Mouse (Mus musculus) heart, embryonic 16.5 days (tissue): ENCODE data around the gene H2al1f. TPM values are rescaled to one million over a fixed set of nuclear protein-coding genes. Genes with fewer than 3 reads are reported as not detected.
"Not testable (repeated sequence)": the region's sequence is repeated elsewhere in the genome, so short reads cannot be mapped to it uniquely, and the experiment has no call there.

Source experiments
- ATAC-seq: fragments of 200-750 bp; cut with Nextera tagmentation; replicated peaks from 2 replicates; pipeline ENCODE4 v1.8.0; 2017; ENCODE audit warnings: moderate number of reproducible peaks; ENCODE audit not compliant: insufficient read depth, low FRiP score; ENCODE audit errors: extremely low read depth
- H3K27ac ChIP-seq: fragments of 300-500 bp; sonication (generic); 2 replicates; pipeline ENCODE4 v1.5.1; 2014; ENCODE audit warnings: mild to moderate bottlenecking, low read length, control low read depth, moderate library complexity
- H3K27me3 ChIP-seq: fragments of 300-500 bp; sonication (generic); 2 replicates; pipeline ENCODE4 v1.6.1; 2014; ENCODE audit warnings: low read length, mixed read lengths; ENCODE audit not compliant: control insufficient read depth, insufficient read depth
- H3K36me3 ChIP-seq: fragments of 300-500 bp; sonication (generic); 2 replicates; pipeline ENCODE4 v1.6.1; 2014; ENCODE audit not compliant: control insufficient read depth, insufficient read depth
- H3K4me1 ChIP-seq: fragments of 300-500 bp; sonication (generic); 2 replicates; pipeline ENCODE4 v1.6.1; 2014; ENCODE audit warnings: low read length, mixed read lengths; ENCODE audit not compliant: control insufficient read depth, insufficient read depth
- H3K4me2 ChIP-seq: fragments of 300-500 bp; sonication (generic); 2 replicates; pipeline ENCODE4 v1.6.1; 2014; ENCODE audit warnings: low read depth, mild to moderate bottlenecking, control low read depth, low read length
- H3K4me3 ChIP-seq: fragments of 300-500 bp; sonication (generic); 2 replicates; pipeline ENCODE4 v1.5.1; 2014; ENCODE audit warnings: mild to moderate bottlenecking, control low read depth, low read length
- H3K9ac ChIP-seq: fragments of 300-500 bp; sonication (generic); 2 replicates; pipeline ENCODE4 v1.6.1; 2014; ENCODE audit warnings: low read length, control low read depth
- H3K9me3 ChIP-seq: fragments of 300-500 bp; sonication (generic); replicated peaks from 2 replicates; pipeline ENCODE4 v1.6.1; 2016; ENCODE audit warnings: low read length; ENCODE audit not compliant: control insufficient read depth
- WGBS: fragments of 180-500 bp; shearing (Covaris S2); extraction: QIAGEN DNeasy Blood & Tissue Kit; methylation state at CpG from one replicate; pipeline ENCODE4 v1.1.7; 2014; 5-methylcytosine and 5-hydroxymethylcytosine counted together
- polyA plus RNA-seq: library from polyadenylated mRNA; unstranded; fragments of >200 nt; fragmentation: Nextera tagmentation; extraction: Ambion mirVana; gene quantifications from 2 replicates; pipeline ENCODE4 v1.2.1, GENCODE M21; 2015

The H2al1f gene
- polyA plus RNA-seq, 1 experiment from 2014 or later: not detected

- not testable (repeated sequence) for ATAC-seq, H3K27ac ChIP-seq, H3K4me2 ChIP-seq, H3K9me3 ChIP-seq, H3K27me3 ChIP-seq, H3K4me3 ChIP-seq, H3K4me1 ChIP-seq, H3K9ac ChIP-seq, H3K36me3 ChIP-seq
- WGBS: 94% methylated on average over 1 of the region's 3 CpGs
Measured at GRCm38 (mm10) chrX:11302132-11302531, 12.8 kb upstream of the H2al1f start, which contains the start of gene H2al1b. TSS of gene H2al1b (plus strand) at chrX:11302432.

- not testable (repeated sequence) for ATAC-seq, H3K9me3 ChIP-seq
- WGBS: 96% methylated on average over 2 of the region's 6 CpGs
Measured at GRCm38 (mm10) chrX:11305355-11305754, 9.6 kb upstream of the H2al1f start, which contains the start of gene H2al1c. TSS of gene H2al1c (plus strand) at chrX:11305655.

DNA sequence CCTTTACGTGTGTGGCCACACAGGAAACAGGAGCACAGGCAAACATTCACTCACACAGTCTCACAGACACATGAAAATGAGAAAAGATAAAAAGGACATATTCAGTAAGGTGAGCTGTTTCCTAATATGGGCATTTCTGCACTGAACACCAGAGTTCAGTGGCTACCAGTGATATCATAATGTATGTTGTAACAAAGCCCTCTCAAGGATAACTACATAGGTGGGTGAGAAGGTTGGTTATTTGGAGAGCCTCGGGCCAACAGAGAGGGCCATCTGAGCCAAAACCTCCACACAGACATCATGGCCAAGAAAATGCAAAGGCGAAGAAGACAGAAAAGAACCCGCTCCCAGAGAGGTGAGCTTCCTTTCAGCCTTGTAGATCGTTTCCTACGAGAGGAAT, 6.4 kb upstream of the H2al1f start, which contains the start of gene H2al1d:
Gene H2al1d, plus strand, starts transcription at position 301 of the 400 bp plus-strand sequence.
- not testable (repeated sequence) for H3K4me1 ChIP-seq, H3K27me3 ChIP-seq, H3K27ac ChIP-seq, H3K9ac ChIP-seq, H3K36me3 ChIP-seq, H3K9me3 ChIP-seq, H3K4me3 ChIP-seq, H3K4me2 ChIP-seq, ATAC-seq
- no CpG with 5 or more reads among the region's 6 CpGs for WGBS

More at GRCm38 (mm10) chrX:11305355-11305754, 9.6 kb upstream of the H2al1f start, which contains the start of gene H2al1c:
- H3K4me2 ChIP-seq, H3K27me3 ChIP-seq, H3K4me1 ChIP-seq, H3K4me3 ChIP-seq, H3K27ac ChIP-seq, H3K9ac ChIP-seq, H3K36me3 ChIP-seq: not testable (repeated sequence)

DNA sequence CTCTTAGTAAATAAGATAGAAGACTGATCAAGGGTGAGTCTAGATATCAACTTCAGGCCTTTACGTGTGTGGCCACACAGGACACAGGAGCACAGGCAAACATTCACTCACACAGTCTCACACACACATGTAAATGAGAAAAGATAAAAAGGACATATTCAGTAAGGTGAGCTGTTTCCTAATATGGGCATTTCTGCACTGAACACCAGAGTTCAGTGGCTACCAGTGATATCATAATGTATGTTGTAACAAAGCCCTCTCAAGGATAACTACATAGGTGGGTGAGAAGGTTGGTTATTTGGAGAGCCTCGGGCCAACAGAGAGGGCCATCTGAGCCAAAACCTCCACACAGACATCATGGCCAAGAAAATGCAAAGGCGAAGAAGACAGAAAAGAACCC, 3.3 kb upstream of the H2al1f start, which contains the start of gene H2al1e:
Gene H2al1e, plus strand, starts transcription at position 301 of the 400 bp plus-strand sequence.
- not testable (repeated sequence) for H3K9ac ChIP-seq
- WGBS: no CpG with 5 or more reads among the region's 3 CpGs

GRCm38 (mm10) chrX:11317956-11318355, 3.0 kb downstream of the H2al1f start, which contains the start of gene H2al1g:
TSS of gene H2al1g (plus strand) at chrX:11318256.
- no CpG with 5 or more reads among the region's 3 CpGs for WGBS
- not testable (repeated sequence) for H3K4me1 ChIP-seq, H3K4me2 ChIP-seq, H3K36me3 ChIP-seq, ATAC-seq, H3K27me3 ChIP-seq, H3K4me3 ChIP-seq, H3K9me3 ChIP-seq, H3K27ac ChIP-seq, H3K9ac ChIP-seq

More for the DNA sequence above, 3.3 kb upstream of the H2al1f start, which contains the start of gene H2al1e:
- not testable (repeated sequence) for H3K4me1 ChIP-seq, H3K27me3 ChIP-seq, H3K4me2 ChIP-seq, H3K27ac ChIP-seq, H3K4me3 ChIP-seq, H3K36me3 ChIP-seq, H3K9me3 ChIP-seq, ATAC-seq

GRCm38 (mm10) chrX:11321192-11321591, 6.2 kb downstream of the H2al1f start, which contains the start of gene H2al1h:
TSS of gene H2al1h (plus strand) at chrX:11321492.
- not testable (repeated sequence) for H3K27me3 ChIP-seq, H3K9me3 ChIP-seq, H3K4me2 ChIP-seq, H3K4me3 ChIP-seq, ATAC-seq, H3K9ac ChIP-seq, H3K27ac ChIP-seq, H3K4me1 ChIP-seq, H3K36me3 ChIP-seq
- no CpG with 5 or more reads among the region's 6 CpGs for WGBS

GRCm38 (mm10) chrX:11324359-11324758, 9.4 kb downstream of the H2al1f start, which contains the start of gene H2al1i:
TSS of gene H2al1i (plus strand) at chrX:11324659.
- 73% methylated on average over 2 of the region's 5 CpGs for WGBS
- not testable (repeated sequence) for H3K4me2 ChIP-seq, H3K4me3 ChIP-seq, H3K27me3 ChIP-seq, H3K36me3 ChIP-seq, ATAC-seq, H3K9me3 ChIP-seq, H3K27ac ChIP-seq, H3K9ac ChIP-seq, H3K4me1 ChIP-seq

DNA sequence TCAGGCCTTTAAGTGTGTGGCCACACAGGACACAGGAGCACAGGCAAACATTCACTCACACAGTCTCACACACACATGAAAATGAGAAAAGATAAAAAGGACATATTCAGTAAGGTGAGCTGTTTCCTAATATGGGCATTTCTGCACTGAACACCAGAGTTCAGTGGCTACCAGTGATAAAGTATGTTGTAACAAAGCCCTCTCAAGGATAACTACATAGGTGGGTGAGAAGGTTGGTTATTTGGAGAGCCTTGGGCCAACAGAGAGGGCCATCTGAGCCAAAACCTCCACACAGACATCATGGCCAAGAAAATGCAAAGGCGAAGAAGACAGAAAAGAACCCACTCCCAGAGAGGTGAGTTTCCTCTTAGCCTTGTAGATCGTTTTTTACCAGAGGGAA, 12.6 kb downstream of the H2al1f start, which contains the start of gene H2al1j:
Gene H2al1j, plus strand, starts transcription at position 301 of the 400 bp plus-strand sequence.
- not testable (repeated sequence) for H3K4me1 ChIP-seq, H3K36me3 ChIP-seq, H3K9me3 ChIP-seq, H3K27ac ChIP-seq, ATAC-seq, H3K4me3 ChIP-seq, H3K27me3 ChIP-seq, H3K9ac ChIP-seq, H3K4me2 ChIP-seq
- WGBS: 81% methylated on average over 2 of the region's 2 CpGs

- Histone ChIP-seq H3K4me2 (no peak overlapping the region), H3K36me3 (no peaks in the 10 kb centered on the region), H3K4me3 (no peak overlapping the region), H3K27ac (no peak overlapping the region), H3K4me1 (no peaks in the 10 kb centered on the region), H3K9ac (no peak overlapping the region), H3K9me3 (no peaks in the 10 kb centered on the region), H3K27me3 (no peaks in the 10 kb centered on the region)
- 63% methylated on average over 9 of the region's 9 CpGs for WGBS
- no peak for ATAC-seq
Measured at GRCm38 (mm10) chrX:11345762-11346161, 30.8 kb downstream of the H2al1f start.
